19 mouse cellular contexts compared by ENCODE assay signal in genomic region chr6:38820862-38821261, GRCm38 (mm10). TPM values are rescaled to one million over a fixed set of nuclear protein-coding genes. Genes with fewer than 3 reads are reported as not detected.
A peak's percentile ranks its signal among the peaks of the same experiment; 100 is the strongest.
DNase-seq lines count a peak whose midpoint lies in the region; ATAC-seq and TF ChIP-seq lines count a peak whose summit lies in the region.
"Had no signal": no experiment of that assay in that cellular context is flagged by ENCODE, and none has a peak within 500 bp of the region (broad histone marks: within the 10 kb centered on the region; RNA-seq: fewer than 3 reads in every experiment).

No protein-coding gene starts in this region.

- in situ Hi-C loops in CH12.LX (cut with MboI; ENCODE audit: low pct_ligation_motif_present, low pct_unique_long_range_greater_than_20kb, low sequenced_read_pairs) = no loop called here

- no peak overlapping the region for H3K4me3 ChIP-seq in liver, embryonic 12.5 days
- no peak overlapping the region for H3K4me3 ChIP-seq in liver, embryonic 11.5 days (ENCODE audit: low read depth, low read length)
- H3K4me3 ChIP-seq in CH12.LX (replicated peaks in 1 of 3; ENCODE audit: low read depth in 2 of 3, low read length in 2 of 3, poor library complexity in 1 of 3) = no peak overlapping the region
- H3K4me3 ChIP-seq in embryonic facial prominence, embryonic 10.5 days = no peak overlapping the region
- H3K4me3 ChIP-seq: forebrain, embryonic 13.5 days; heart, embryonic 10.5 days had no signal

- no peak for TF ChIP-seq RAD21 in CH12.LX (IDR thresholded peaks at IDR 0.05; ENCODE audit: low read depth, low read length)

- TF ChIP-seq CTCF in CH12.LX (conservative IDR thresholded peaks at IDR 0.05 in 1 of 2, IDR thresholded peaks at IDR 0.05 in 1 of 2; ENCODE audit: low read depth in 2 of 2, low read length in 2 of 2) = no peak

- no peaks in the 10 kb centered on the region for H3K27me3 ChIP-seq in liver, embryonic 12.5 days (replicated peaks)
- H3K27me3 ChIP-seq in liver, embryonic 11.5 days (replicated peaks; ENCODE audit: control insufficient read depth, insufficient read depth, low read length) = no peaks in the 10 kb centered on the region
- no peaks in the 10 kb centered on the region for H3K27me3 ChIP-seq in CH12.LX (replicated peaks)
- no peaks in the 10 kb centered on the region for H3K27me3 ChIP-seq in embryonic facial prominence, embryonic 10.5 days (replicated peaks; ENCODE audit: low read depth, poor library complexity, severe bottlenecking)
- H3K27me3 ChIP-seq: forebrain, embryonic 13.5 days had no signal

- H3K4me1 ChIP-seq in liver, embryonic 12.5 days = peaks cover 73% of the 10 kb centered on the region
- peaks cover 34% of the 10 kb centered on the region for H3K4me1 ChIP-seq in liver, embryonic 11.5 days (replicated peaks; ENCODE audit: control insufficient read depth, insufficient read depth, low read length)
- peaks cover 0 to 8% of the 10 kb centered on the region in 2 experiments; a peak in 2 of 4 replicates for H3K4me1 ChIP-seq in CH12.LX (ENCODE audit: control insufficient read depth in 1 of 2, insufficient read depth in 2 of 2)
- H3K4me1 ChIP-seq in embryonic facial prominence, embryonic 10.5 days = no peaks in the 10 kb centered on the region
- H3K4me1 ChIP-seq: forebrain, embryonic 13.5 days had no signal

- dilution Hi-C loops in CH12.LX (cut with MboI; ENCODE audit: extremely low pct_ligation_motif_present, extremely low pct_unique_long_range_greater_than_20kb, low sequenced_read_pairs) = no loop called here

- TF ChIP-seq EP300 in CH12.LX (IDR thresholded peaks at IDR 0.05; ENCODE audit: low read length) = no peak

- H3K9ac ChIP-seq in liver, embryonic 12.5 days = no peak overlapping the region
- H3K9ac ChIP-seq in liver, embryonic 11.5 days (ENCODE audit: low read depth, low read length) = no peak overlapping the region
- H3K9ac ChIP-seq in CH12.LX (ENCODE audit: insufficient read depth, low read depth) = no peak overlapping the region
- H3K9ac ChIP-seq: forebrain, embryonic 13.5 days; forebrain, postnatal 0 days; hindbrain, embryonic 14.5 days had no signal

- no peak for TF ChIP-seq POLR2A in CH12.LX (IDR thresholded peaks at IDR 0.05; ENCODE audit: low read depth, low read length)

- WGBS in liver, embryonic 12.5 days (ENCODE audit: insufficient replicate concordance) = 88% methylated on average over 1 of the region's 1 CpGs
- 97% methylated on average over 1 of the region's 1 CpGs for WGBS in liver, embryonic 11.5 days
- 89% methylated on average over 1 of the region's 1 CpGs for WGBS in embryonic facial prominence, embryonic 10.5 days

- no peaks in the 10 kb centered on the region for H3K79me2 ChIP-seq in CH12.LX (replicated peaks; ENCODE audit: control insufficient read depth, extremely low read depth, insufficient read depth, poor library complexity, severe bottlenecking)

- ATAC-seq in liver, embryonic 12.5 days = no peak
- ATAC-seq in liver, embryonic 11.5 days (replicated peaks; ENCODE audit: low FRiP score) = no peak
- ATAC-seq in granulocyte monocyte progenitor cell, adult 5-6 weeks (replicated peaks; ENCODE audit: poor library complexity, severe bottlenecking) = peak; percentile 26; the same call in 1 of the 2 replicates
- ATAC-seq: forebrain, embryonic 13.5 days; forebrain, postnatal 0 days had no signal

- H3K9me3 ChIP-seq in liver, embryonic 12.5 days (replicated peaks) = no peaks in the 10 kb centered on the region
- H3K9me3 ChIP-seq in liver, embryonic 11.5 days (ENCODE audit: control insufficient read depth, low read length) = no peaks in the 10 kb centered on the region
- H3K9me3 ChIP-seq in CH12.LX (replicated peaks; ENCODE audit: low read length) = no peaks in the 10 kb centered on the region
- no peaks in the 10 kb centered on the region for H3K9me3 ChIP-seq in embryonic facial prominence, embryonic 10.5 days
- H3K9me3 ChIP-seq: forebrain, embryonic 13.5 days; heart, embryonic 10.5 days had no signal

- no peak overlapping the region for H3K4me2 ChIP-seq in liver, embryonic 12.5 days
- H3K4me2 ChIP-seq in liver, embryonic 11.5 days = no peak overlapping the region
- H3K4me2 ChIP-seq in CH12.LX (ENCODE audit: insufficient read depth, low read depth, poor library complexity, severe bottlenecking) = no peak overlapping the region
- H3K4me2 ChIP-seq: forebrain, embryonic 13.5 days; hindbrain, embryonic 14.5 days had no signal

- H3K36me3 ChIP-seq in liver, embryonic 12.5 days = peaks cover 59% of the 10 kb centered on the region
- H3K36me3 ChIP-seq in liver, embryonic 11.5 days (ENCODE audit: control insufficient read depth, insufficient read depth, low read length) = peaks cover 20% of the 10 kb centered on the region
- peaks cover 10 to 13% of the 10 kb centered on the region in 2 experiments for H3K36me3 ChIP-seq in CH12.LX (replicated peaks in 1 of 2; ENCODE audit: control insufficient read depth in 1 of 2, insufficient read depth in 1 of 2, low read length in 1 of 2)
- H3K36me3 ChIP-seq in embryonic facial prominence, embryonic 10.5 days (replicated peaks) = peaks cover 57% of the 10 kb centered on the region

- DNase-seq in liver, embryonic 11.5 days (ENCODE audit: low spot score) = no peak
- peak; percentile 8 for DNase-seq in CH12.LX (ENCODE audit: extremely low read depth)
- DNase-seq in spleen, postnatal 36 days (ENCODE audit: low spot score in 2 of 2) = no peak
- no peak for DNase-seq in embryonic facial prominence, embryonic 10.5 days (ENCODE audit: low spot score)
- no peak for DNase-seq in cerebellum, adult 8-10 months
- DNase-seq: adrenal gland, postnatal 10 days; cerebellum, adult 11-12 months; cerebellum, adult 9-11 months; cerebellum, postnatal 36 days; forebrain, postnatal 0 days; gastrocnemius, postnatal 14 days; heart, postnatal 10 days; heart, postnatal 4 days had no signal

- peak overlapping the region; percentile 4; the same call in 1 of the 2 replicates for H3K27ac ChIP-seq in liver, embryonic 12.5 days
- no peak overlapping the region for H3K27ac ChIP-seq in liver, embryonic 11.5 days (ENCODE audit: low read depth, low read length)
- no peak overlapping the region for H3K27ac ChIP-seq in CH12.LX (ENCODE audit: insufficient read depth, low read depth)
- no peak overlapping the region for H3K27ac ChIP-seq in embryonic facial prominence, embryonic 10.5 days (replicated peaks)
- H3K27ac ChIP-seq: forebrain, embryonic 13.5 days; heart, embryonic 10.5 days; hindbrain, embryonic 14.5 days had no signal

TF ChIP-seq in CH12.LX, 34 proteins besides CTCF, POLR2A, EP300 and RAD21:
- TF ChIP-seq MAX (IDR thresholded peaks at IDR 0.05; ENCODE audit: low read length) (no peak), GABPA (IDR thresholded peaks at IDR 0.05; ENCODE audit: insufficient replicate concordance, low read depth, low read length) (no peak), RCOR1 (conservative IDR thresholded peaks at IDR 0.05; ENCODE audit: low read depth, low read length) (no peak), ZC3H11A (IDR thresholded peaks at IDR 0.05; ENCODE audit: low read depth, low read length) (no peak), USF1 (IDR thresholded peaks at IDR 0.05; ENCODE audit: low read depth, low read length) (no peak), KAT2A (IDR thresholded peaks at IDR 0.05; ENCODE audit: insufficient replicate concordance, low read length) (no peak)

RNA-seq across cellular contexts. Expression of gene Tbxas1, which starts 54.3 kb away (rescaled TPM):
- 11.3 and 12.9 TPM in 2 replicates for polyA plus RNA-seq in liver, embryonic 12.5 days (2016; fragmentation: Nextera tagmentation; extraction: Ambion mirVana)
- polyA plus RNA-seq in liver, embryonic 11.5 days (2014; fragmentation: Nextera tagmentation; extraction: Ambion mirVana) = 11.5 and 12.0 TPM in 2 replicates
- total RNA-seq in CH12.LX (2012; rRNA removed) = not detected in 2 replicates
- not detected in 2 replicates for total RNA-seq in CH12.LX (2014; rRNA removed)
- polyA plus RNA-seq in CH12.LX (2012; ENCODE audit: insufficient read length, low read depth) = not detected in 2 replicates
- 12.4 and 26.0 TPM in 2 replicates for total RNA-seq in granulocyte monocyte progenitor cell, adult 5-6 weeks (2014; fragmentation: Nextera tagmentation)
- 15.0 and 15.4 TPM in 2 replicates for total RNA-seq in granulocyte monocyte progenitor cell, adult 5-6 weeks (2017)
- polyA plus RNA-seq in embryonic facial prominence, embryonic 10.5 days (2016; fragmentation: Nextera tagmentation; extraction: Ambion mirVana) = 0.88 and 1.8 TPM in 2 replicates
- total RNA-seq: ES-E14 had no signal

RNA-seq across cellular contexts. Expression of gene Hipk2, which starts 55.1 kb away (rescaled TPM):
- polyA plus RNA-seq in liver, embryonic 12.5 days (2016; fragmentation: Nextera tagmentation; extraction: Ambion mirVana) = 26.8 and 28.9 TPM in 2 replicates
- 21.4 and 27.4 TPM in 2 replicates for polyA plus RNA-seq in liver, embryonic 11.5 days (2014; fragmentation: Nextera tagmentation; extraction: Ambion mirVana)
- 1.8 and 2.6 TPM in 2 replicates for total RNA-seq in CH12.LX (2012; rRNA removed)
- 1.6 and 1.8 TPM in 2 replicates for total RNA-seq in CH12.LX (2014; rRNA removed)
- 4.2 and 5.3 TPM in 2 replicates for polyA plus RNA-seq in CH12.LX (2012; ENCODE audit: insufficient read length, low read depth)
- total RNA-seq in granulocyte monocyte progenitor cell, adult 5-6 weeks (2014; fragmentation: Nextera tagmentation) = 51.0 and 55.5 TPM in 2 replicates
- 12.8 and 17.0 TPM in 2 replicates for total RNA-seq in granulocyte monocyte progenitor cell, adult 5-6 weeks (2017)
- 24.5 and 26.1 TPM in 2 replicates for polyA plus RNA-seq in embryonic facial prominence, embryonic 10.5 days (2016; fragmentation: Nextera tagmentation; extraction: Ambion mirVana)
